Mouse (Mus musculus) thymus, adult 2 months (tissue): ENCODE results near the gene Olig1.

Experiments used
- CTCF ChIP-seq: fragments of 200-500 bp; IDR thresholded peaks from 2 replicates; pipeline ENCODE4 v1.5.1; 2012; ENCODE audit warnings: mild to moderate bottlenecking, control low read depth, low read length, moderate library complexity, borderline replicate concordance; ENCODE audit not compliant: control insufficient read depth, poor library complexity, insufficient read depth; ENCODE audit errors: extremely low read depth
- POLR2A ChIP-seq: fragments of 200-500 bp; IDR thresholded peaks from 2 replicates; pipeline ENCODE4 v1.6.1; 2012; ENCODE audit warnings: mild to moderate bottlenecking, low read length, control low read depth, moderate library complexity; ENCODE audit not compliant: control insufficient read depth, poor library complexity, insufficient read depth; ENCODE audit errors: extremely low read depth

GRCm38 (mm10) chr16:91246292-91246691 lies 23.3 kb upstream of the Olig1 start:
- TF ChIP-seq CTCF (no peak), POLR2A (no peak)
